Mouse (Mus musculus) limb, embryonic 11.5 days (tissue): ENCODE data around the gene Proz. TPM values are rescaled to one million over a fixed set of nuclear protein-coding genes. Genes with fewer than 3 reads are reported as not detected.

Experiments
- ATAC-seq: fragments of 200-750 bp; cut with Nextera tagmentation; 2 replicates; pipeline ENCODE4 v1.8.0; 2017; ENCODE audit warnings: low read depth; ENCODE audit not compliant: insufficient number of reproducible peaks, low FRiP score, low TSS enrichment
- DNase-seq: peaks from one replicate; pipeline ENCODE4 v3.0.0-alpha.2; 2015; ENCODE audit warnings: low spot score
- H3K27ac ChIP-seq: fragments of 300-500 bp; sonication (generic); replicated peaks from 2 replicates; pipeline ENCODE4 v1.5.1; 2014; ENCODE audit warnings: low read depth, mild to moderate bottlenecking, low read length
- H3K27me3 ChIP-seq: fragments of 300-500 bp; sonication (generic); 2 replicates; pipeline ENCODE4 v1.6.1; 2014; ENCODE audit warnings: mild to moderate bottlenecking, low read length, mixed read lengths; ENCODE audit not compliant: control insufficient read depth, insufficient read depth
- H3K36me3 ChIP-seq: fragments of 300-500 bp; sonication (generic); 2 replicates; pipeline ENCODE4 v1.6.1; 2014; ENCODE audit warnings: mild to moderate bottlenecking, low read length, moderate library complexity, mixed read lengths; ENCODE audit not compliant: control insufficient read depth, insufficient read depth
- H3K4me1 ChIP-seq: fragments of 300-500 bp; sonication (generic); 2 replicates; pipeline ENCODE4 v1.6.1; 2014; ENCODE audit warnings: low read length, mixed read lengths; ENCODE audit not compliant: control insufficient read depth, insufficient read depth
- H3K4me2 ChIP-seq: fragments of 300-500 bp; sonication (generic); 2 replicates; pipeline ENCODE4 v1.6.1; 2014; ENCODE audit warnings: low read depth, mild to moderate bottlenecking, moderate library complexity; ENCODE audit not compliant: severe bottlenecking
- H3K4me3 ChIP-seq: fragments of 300-500 bp; sonication (generic); 2 replicates; pipeline ENCODE4 v1.5.1; 2014; ENCODE audit warnings: low read depth, low read length
- H3K9ac ChIP-seq: fragments of 300-500 bp; sonication (generic); 2 replicates; pipeline ENCODE4 v1.6.1; 2014; ENCODE audit warnings: mild to moderate bottlenecking, low read length
- H3K9me3 ChIP-seq: fragments of 300-500 bp; sonication (generic); 2 replicates; pipeline ENCODE4 v1.6.1; 2016; ENCODE audit warnings: low read length; ENCODE audit not compliant: control insufficient read depth
- WGBS: fragments of 180-500 bp; shearing (Covaris S2); extraction: QIAGEN DNeasy Blood & Tissue Kit; methylation state at CpG from one replicate; pipeline ENCODE4 v1.1.7; 2014; 5-methylcytosine and 5-hydroxymethylcytosine counted together
- polyA plus RNA-seq: library from polyadenylated mRNA; unstranded; fragments of >200 nt; fragmentation: Nextera tagmentation; extraction: Ambion mirVana; gene quantifications from 2 replicates; pipeline ENCODE4 v1.2.1, GENCODE M21; 2014

Gene Proz
- 0.16 and 0.24 TPM in 2 replicates for polyA plus RNA-seq

GRCm38 (mm10) chr8:13060441-13061150, at the start of gene Proz:
Proz (plus strand) TSS chr8:13060914.
- ATAC-seq, result no peak
- H3K4me1 ChIP-seq, result no peaks in the 10 kb centered on the region
- 77% methylated on average over 17 of the region's 17 CpGs for WGBS

GRCm38 (mm10) chr8:13019560-13019959, 41.2 kb upstream of the Proz start:
- Histone ChIP-seq H3K9me3 (no peaks in the 10 kb centered on the region), H3K4me1 (no peaks in the 10 kb centered on the region), H3K27me3 (no peaks in the 10 kb centered on the region), H3K4me3 (no peak overlapping the region), H3K27ac (no peak overlapping the region), H3K36me3 (no peaks in the 10 kb centered on the region), H3K4me2 (no peak overlapping the region), H3K9ac (no peak overlapping the region)
- ATAC-seq (no peak), DNase-seq (no peak)
- WGBS, result 57% methylated on average over 4 of the region's 4 CpGs

More at GRCm38 (mm10) chr8:13060441-13061150, at the start of gene Proz:
- no peak within 1 kb of the TSS for H3K27ac ChIP-seq
- no peak within 1 kb of the TSS for H3K9ac ChIP-seq
- H3K4me3 ChIP-seq, result no peak within 1 kb of the TSS
- DNase-seq, result no peak
- no peak within 1 kb of the TSS for H3K4me2 ChIP-seq
- no peaks in the 10 kb centered on the region for H3K9me3 ChIP-seq
- no peaks in the 10 kb centered on the region for H3K27me3 ChIP-seq
- no peaks in the 10 kb centered on the region for H3K36me3 ChIP-seq

GRCm38 (mm10) chr8:13021830-13022229, 38.9 kb upstream of the Proz start:
- no peaks in the 10 kb centered on the region for H3K27me3 ChIP-seq
- H3K4me2 ChIP-seq, result no peak overlapping the region
- ATAC-seq (no peak), DNase-seq (no peak)
- no peak overlapping the region for H3K9ac ChIP-seq
- H3K27ac ChIP-seq, result no peak overlapping the region
- no peak overlapping the region for H3K4me3 ChIP-seq
- 92% methylated on average over 8 of the region's 8 CpGs for WGBS
- no peaks in the 10 kb centered on the region for H3K36me3 ChIP-seq
- H3K4me1 ChIP-seq, result no peaks in the 10 kb centered on the region
- H3K9me3 ChIP-seq, result no peaks in the 10 kb centered on the region

GRCm38 (mm10) chr8:13025487-13026224, 35.1 kb upstream of the Proz start, which contains the start of gene F7:
F7 (plus strand) TSS chr8:13026034.
- 59% methylated on average over 10 of the region's 10 CpGs for WGBS
- ATAC-seq, result no peak

GRCm38 (mm10) chr8:13027615-13028014, 33.1 kb upstream of the Proz start:
- no peak for ATAC-seq
- Histone ChIP-seq H3K4me2 (no peak overlapping the region), H3K9ac (no peak overlapping the region), H3K27me3 (no peaks in the 10 kb centered on the region), H3K9me3 (no peaks in the 10 kb centered on the region), H3K4me3 (no peak overlapping the region), H3K4me1 (no peaks in the 10 kb centered on the region), H3K36me3 (no peaks in the 10 kb centered on the region), H3K27ac (no peak overlapping the region)
- WGBS, result 90% methylated on average over 5 of the region's 5 CpGs
- no peak for DNase-seq

More at GRCm38 (mm10) chr8:13025487-13026224, 35.1 kb upstream of the Proz start, which contains the start of gene F7:
- DNase-seq, result no peak
- H3K36me3 ChIP-seq, result no peaks in the 10 kb centered on the region
- no peaks in the 10 kb centered on the region for H3K4me1 ChIP-seq
- no peak within 1 kb of the TSS for H3K27ac ChIP-seq
- no peaks in the 10 kb centered on the region for H3K9me3 ChIP-seq
- no peak within 1 kb of the TSS for H3K4me2 ChIP-seq
- H3K9ac ChIP-seq, result no peak within 1 kb of the TSS
- H3K4me3 ChIP-seq, result no peak within 1 kb of the TSS
- H3K27me3 ChIP-seq, result no peaks in the 10 kb centered on the region

- no peak for ATAC-seq
- Histone ChIP-seq H3K27ac (no peak overlapping the region), H3K27me3 (no peaks in the 10 kb centered on the region)
Observed at GRCm38 (mm10) chr8:13028482-13028881, 32.2 kb upstream of the Proz start.

GRCm38 (mm10) chr8:13036346-13036812, 24.3 kb upstream of the Proz start:
- no peak overlapping the region for H3K27ac ChIP-seq

More at GRCm38 (mm10) chr8:13028482-13028881, 32.2 kb upstream of the Proz start:
- no peaks in the 10 kb centered on the region for H3K4me1 ChIP-seq
- no peak overlapping the region for H3K4me3 ChIP-seq
- H3K9ac ChIP-seq, result no peak overlapping the region
- DNase-seq, result no peak
- no peak overlapping the region for H3K4me2 ChIP-seq
- H3K9me3 ChIP-seq, result no peaks in the 10 kb centered on the region
- WGBS, result 82% methylated on average over 5 of the region's 5 CpGs
- no peaks in the 10 kb centered on the region for H3K36me3 ChIP-seq

GRCm38 (mm10) chr8:13037015-13037414, 23.7 kb upstream of the Proz start, which contains the start of gene F10:
F10 (plus strand) TSS chr8:13037308.
- DNase-seq (no peak), ATAC-seq (no peak)
- no peak within 1 kb of the TSS for H3K9ac ChIP-seq
- WGBS, result 57% methylated on average over 7 of the region's 7 CpGs
- H3K36me3 ChIP-seq, result no peaks in the 10 kb centered on the region
- no peaks in the 10 kb centered on the region for H3K9me3 ChIP-seq
- H3K27me3 ChIP-seq, result no peaks in the 10 kb centered on the region
- 0 out of 2 replicates have a peak, but pooled peaks cover 3% of the 10 kb centered on the region for H3K4me1 ChIP-seq
- no peak within 1 kb of the TSS for H3K4me3 ChIP-seq
- no peak within 1 kb of the TSS for H3K4me2 ChIP-seq
- H3K27ac ChIP-seq, result no peak within 1 kb of the TSS

More at GRCm38 (mm10) chr8:13036346-13036812, 24.3 kb upstream of the Proz start:
- H3K4me3 ChIP-seq, result no peak overlapping the region
- no peaks in the 10 kb centered on the region for H3K9me3 ChIP-seq
- no peaks in the 10 kb centered on the region for H3K36me3 ChIP-seq
- WGBS, result 89% methylated on average over 10 of the region's 10 CpGs
- ATAC-seq (no peak), DNase-seq (no peak)
- H3K4me2 ChIP-seq, result no peak overlapping the region
- no peaks in the 10 kb centered on the region for H3K27me3 ChIP-seq
- H3K4me1 ChIP-seq, result 0 out of 2 replicates have a peak, but pooled peaks cover 3% of the 10 kb centered on the region
- H3K9ac ChIP-seq, result no peak overlapping the region
